Mouse (Mus musculus) midbrain, postnatal 0 days (tissue): Measurements from ENCODE around the gene Mmp17. TPM values are rescaled to one million over a fixed set of nuclear protein-coding genes. Genes with fewer than 3 reads are reported as not detected.

Experiments used
- ATAC-seq: fragments of 200-750 bp; cut with Nextera tagmentation; 2 replicates; pipeline ENCODE4 v1.8.0; 2017; ENCODE audit warnings: moderate number of reproducible peaks, mild to moderate bottlenecking, moderate TSS enrichment, moderate library complexity; ENCODE audit not compliant: low FRiP score
- DNase-seq: peaks from one replicate; pipeline ENCODE4 v3.0.0-alpha.2; 2015; ENCODE audit warnings: low spot score
- H3K27ac ChIP-seq: fragments of 300-500 bp; sonication (generic); 2 replicates; pipeline ENCODE4 v1.5.1; 2014; ENCODE audit warnings: low read depth, mild to moderate bottlenecking, low read length, mixed read lengths
- H3K27me3 ChIP-seq: fragments of 300-500 bp; sonication (generic); 2 replicates; pipeline ENCODE4 v1.6.1; 2014; ENCODE audit warnings: low read length, control low read depth, mixed read lengths; ENCODE audit not compliant: insufficient read depth
- H3K36me3 ChIP-seq: fragments of 300-500 bp; sonication (generic); 2 replicates; pipeline ENCODE4 v1.6.1; 2014; ENCODE audit warnings: low read length, control low read depth, mixed read lengths; ENCODE audit not compliant: insufficient read depth
- H3K4me1 ChIP-seq: fragments of 300-500 bp; sonication (generic); 2 replicates; pipeline ENCODE4 v1.6.1; 2014; ENCODE audit warnings: mild to moderate bottlenecking, control low read depth, antibody characterized with exemption, low read length, mixed read lengths; ENCODE audit not compliant: insufficient read depth
- H3K4me2 ChIP-seq: fragments of 300-500 bp; sonication (generic); 2 replicates; pipeline ENCODE4 v1.6.1; 2014; ENCODE audit warnings: low read depth, mild to moderate bottlenecking, low read length, mixed read lengths; ENCODE audit not compliant: poor library complexity, severe bottlenecking
- H3K4me3 ChIP-seq: fragments of 300-500 bp; sonication (generic); 2 replicates; pipeline ENCODE4 v1.5.1; 2014; ENCODE audit warnings: low read depth, mild to moderate bottlenecking, low read length, moderate library complexity
- H3K9ac ChIP-seq: fragments of 300-500 bp; sonication (generic); replicated peaks from 2 replicates; pipeline ENCODE4 v1.6.1; 2014; ENCODE audit warnings: mild to moderate bottlenecking, low read length, moderate library complexity, mixed read lengths; ENCODE audit not compliant: poor library complexity, severe bottlenecking
- H3K9me3 ChIP-seq: fragments of 300-500 bp; sonication (generic); 2 replicates; pipeline ENCODE4 v1.6.1; 2016; ENCODE audit warnings: low read length, control low read depth
- CTCF ChIP-seq: IDR thresholded peaks from 2 replicates; pipeline ENCODE4 v1.5.1; 2016; ENCODE audit warnings: antibody characterized with exemption, mild to moderate bottlenecking
- WGBS: fragments of 180-500 bp; shearing (Covaris S2); extraction: QIAGEN DNeasy Blood & Tissue Kit; methylation state at CpG from one replicate; pipeline ENCODE4 v1.1.7; 2014; 5-methylcytosine and 5-hydroxymethylcytosine counted together
- polyA plus RNA-seq: library from polyadenylated mRNA; unstranded; fragments of >200 nt; fragmentation: Nextera tagmentation; extraction: Ambion mirVana; gene quantifications from 2 replicates; pipeline ENCODE4 v1.2.1, GENCODE M21; 2015
- total RNA-seq: library from RNA; depleted of rRNA; stranded (reverse); fragments of >200 nt; gene quantifications from 2 replicates; pipeline ENCODE4 v1.2.3, GENCODE M21; 2014

Mmp17 gene
- total and polyA plus RNA-seq, 2 experiments from 2014 or later: 11.6 to 24.6 TPM

- no peak overlapping the region for H3K4me2 ChIP-seq
- H3K36me3 ChIP-seq: peaks cover 72% of the 10 kb centered on the region
- no peaks in the 10 kb centered on the region for H3K4me1 ChIP-seq
- H3K9ac ChIP-seq: no peak overlapping the region
- ATAC-seq: no peak
- H3K27ac ChIP-seq: no peak overlapping the region
- 61% methylated on average over 11 of the region's 11 CpGs for WGBS
- no peak for TF ChIP-seq CTCF
- H3K4me3 ChIP-seq: no peak overlapping the region
- H3K9me3 ChIP-seq: no peaks in the 10 kb centered on the region
- no peaks in the 10 kb centered on the region for H3K27me3 ChIP-seq
- no peak for DNase-seq
Measured at GRCm38 (mm10) chr5:129559283-129559682, 24.7 kb upstream of the Mmp17 start.

GRCm38 (mm10) chr5:129562342-129562741 lies 21.6 kb upstream of the Mmp17 start:
- TF ChIP-seq CTCF: no peak
- no peak overlapping the region for H3K27ac ChIP-seq
- no peak overlapping the region for H3K4me2 ChIP-seq
- no peak for ATAC-seq
- no peak overlapping the region for H3K4me3 ChIP-seq
- H3K9ac ChIP-seq: no peak overlapping the region
- H3K4me1 ChIP-seq: no peaks in the 10 kb centered on the region
- no peaks in the 10 kb centered on the region for H3K27me3 ChIP-seq
- no peaks in the 10 kb centered on the region for H3K9me3 ChIP-seq
- no peak for DNase-seq
- peaks cover 64% of the 10 kb centered on the region for H3K36me3 ChIP-seq
- 95% methylated on average over 8 of the region's 8 CpGs for WGBS

- H3K4me1 ChIP-seq: no peaks in the 10 kb centered on the region
- no peak overlapping the region for H3K4me2 ChIP-seq
- no peak overlapping the region for H3K9ac ChIP-seq
- ATAC-seq: no peak
- no peaks in the 10 kb centered on the region for H3K27me3 ChIP-seq
- no peak overlapping the region for H3K27ac ChIP-seq
- TF ChIP-seq CTCF: no peak
- no peak for DNase-seq
- no peak overlapping the region for H3K4me3 ChIP-seq
- H3K9me3 ChIP-seq: no peaks in the 10 kb centered on the region
- 91% methylated on average over 4 of the region's 4 CpGs for WGBS
- peaks cover 71% of the 10 kb centered on the region for H3K36me3 ChIP-seq
Measured at GRCm38 (mm10) chr5:129568596-129568995, 15.4 kb upstream of the Mmp17 start.

GRCm38 (mm10) chr5:129578201-129578600 lies 5.8 kb upstream of the Mmp17 start:
- Histone ChIP-seq H3K27ac (no peak overlapping the region), H3K9ac (no peak overlapping the region), H3K4me2 (no peak overlapping the region), H3K27me3 (peaks cover 4% of the 10 kb centered on the region; the same call in 1 of the 2 replicates), H3K4me3 (no peak overlapping the region), H3K9me3 (no peaks in the 10 kb centered on the region), H3K36me3 (no peaks in the 10 kb centered on the region), H3K4me1 (no peaks in the 10 kb centered on the region; the same call in 1 of the 2 replicates)
- DNase-seq: no peak
- TF ChIP-seq CTCF: no peak
- no peak for ATAC-seq
- 54% methylated on average over 12 of the region's 12 CpGs for WGBS

- no peak for DNase-seq
- no peak for TF ChIP-seq CTCF
- H3K27ac ChIP-seq: no peak overlapping the region
Measured at GRCm38 (mm10) chr5:129580046-129580445, 3.9 kb upstream of the Mmp17 start.

GRCm38 (mm10) chr5:129580572-129580971 lies 3.4 kb upstream of the Mmp17 start:
- H3K9me3 ChIP-seq: no peaks in the 10 kb centered on the region
- peaks cover 4% of the 10 kb centered on the region; the same call in 1 of the 2 replicates for H3K27me3 ChIP-seq
- no peak for TF ChIP-seq CTCF
- ATAC-seq (no peak), DNase-seq (no peak)
- no peaks in the 10 kb centered on the region for H3K36me3 ChIP-seq
- no peak overlapping the region for H3K4me3 ChIP-seq
- H3K9ac ChIP-seq: no peak overlapping the region
- peaks cover 4% of the 10 kb centered on the region; the same call in 1 of the 2 replicates for H3K4me1 ChIP-seq
- H3K27ac ChIP-seq: no peak overlapping the region
- 87% methylated on average over 9 of the region's 9 CpGs for WGBS
- H3K4me2 ChIP-seq: no peak overlapping the region

More at GRCm38 (mm10) chr5:129580046-129580445, 3.9 kb upstream of the Mmp17 start:
- Histone ChIP-seq H3K27me3 (peaks cover 4% of the 10 kb centered on the region; the same call in 1 of the 2 replicates), H3K4me2 (no peak overlapping the region), H3K9ac (no peak overlapping the region), H3K9me3 (no peaks in the 10 kb centered on the region), H3K4me3 (no peak overlapping the region), H3K4me1 (peaks cover 4% of the 10 kb centered on the region; the same call in 1 of the 2 replicates), H3K36me3 (no peaks in the 10 kb centered on the region)
- no peak for ATAC-seq
- 29% methylated on average over 6 of the region's 6 CpGs for WGBS
